Mouse (Mus musculus): Measurements from ENCODE around the gene Obsl1.

- TF ChIP-seq CTCF (IDR thresholded peaks at IDR 0.05; ENCODE audit: control insufficient read depth, insufficient read depth, low read length) = no peak
- TF ChIP-seq POLR2A (IDR thresholded peaks at IDR 0.05; ENCODE audit: borderline replicate concordance, control insufficient read depth, low read depth, low read length) = no peak
These were observed 41.1 kb upstream of the Obsl1 start for GRCm38 (mm10) chr1:75547351-75547750.
